Mouse (Mus musculus) mesoderm, embryonic 11.5 days (tissue): ENCODE results near the gene Fgfr2.

ENCODE experiments used
- DNase-seq: peaks from one replicate; pipeline ENCODE4 v3.0.0-alpha.2; 2012; ENCODE audit warnings: low read depth, low spot score

Fgfr2 gene

GRCm38 (mm10) chr7:130959868-130960267 is 2163.3 kb downstream of the Fgfr2 start:
- no peak for DNase-seq

DNA sequence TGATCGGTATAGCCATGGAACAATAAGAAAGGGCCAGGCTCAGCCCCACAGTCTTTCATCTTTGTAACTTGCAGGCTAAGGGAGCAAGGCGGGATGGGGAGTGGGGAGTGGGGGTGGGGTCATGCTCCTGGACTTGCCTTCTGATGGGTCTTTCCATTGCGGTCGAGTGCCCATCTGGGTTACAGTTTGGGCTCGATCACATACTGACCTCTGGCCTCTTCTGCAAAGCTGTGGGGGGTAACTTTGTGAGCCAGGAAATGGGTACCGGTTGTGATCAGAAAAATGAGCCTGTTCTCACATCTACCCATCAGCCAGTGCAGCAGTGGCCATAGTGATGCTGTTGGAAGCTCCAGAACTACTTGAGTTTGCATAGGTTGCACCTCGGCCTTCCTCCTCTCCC is 2164.6 kb downstream of the Fgfr2 start:
- no peak for DNase-seq

DNA sequence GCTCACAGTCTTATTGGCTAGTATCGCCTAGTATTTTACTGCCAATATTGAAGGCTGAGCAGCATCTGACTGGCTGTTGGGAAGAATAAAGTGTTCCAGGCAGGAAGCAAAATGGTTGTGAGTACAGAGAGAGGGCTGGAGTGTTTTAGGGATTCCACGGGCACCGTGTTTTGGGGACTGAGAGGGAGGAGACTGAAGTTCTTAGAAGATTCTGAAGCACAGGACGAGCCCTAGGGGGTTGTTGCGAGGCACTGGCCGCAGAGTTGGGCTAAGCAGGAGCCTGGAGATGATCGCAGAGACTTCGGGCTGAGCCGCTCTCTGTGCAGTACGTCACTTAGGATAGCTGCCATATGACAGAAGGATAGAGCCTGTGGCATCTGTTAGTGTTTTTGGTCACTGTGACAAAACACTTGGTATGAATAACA is 2169.0 kb downstream of the Fgfr2 start:
- DNase-seq: no peak

DNA sequence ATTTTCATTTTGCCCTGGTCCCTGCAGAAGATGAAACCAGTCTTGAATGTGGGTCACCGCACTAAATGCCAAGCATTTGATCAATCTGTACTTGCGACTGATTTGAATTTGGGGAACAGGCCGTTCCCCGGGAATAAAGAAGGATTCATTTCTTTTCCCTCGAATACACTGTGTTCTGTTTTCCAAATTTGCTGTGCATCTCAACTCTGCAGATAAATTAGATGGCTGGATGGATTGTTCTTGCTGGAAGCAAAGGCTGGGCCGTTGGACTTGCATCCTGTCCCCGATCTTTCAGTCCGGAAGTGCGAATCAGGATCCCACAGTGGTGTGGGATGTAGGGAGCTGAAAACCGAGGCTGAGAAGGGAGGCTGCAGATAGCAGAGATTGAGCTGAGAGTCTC is 2169.8 kb downstream of the Fgfr2 start:
- no peak for DNase-seq

- no peak for DNase-seq
Observed at GRCm38 (mm10) chr7:130951004-130951403, 2172.1 kb downstream of the Fgfr2 start.

DNA sequence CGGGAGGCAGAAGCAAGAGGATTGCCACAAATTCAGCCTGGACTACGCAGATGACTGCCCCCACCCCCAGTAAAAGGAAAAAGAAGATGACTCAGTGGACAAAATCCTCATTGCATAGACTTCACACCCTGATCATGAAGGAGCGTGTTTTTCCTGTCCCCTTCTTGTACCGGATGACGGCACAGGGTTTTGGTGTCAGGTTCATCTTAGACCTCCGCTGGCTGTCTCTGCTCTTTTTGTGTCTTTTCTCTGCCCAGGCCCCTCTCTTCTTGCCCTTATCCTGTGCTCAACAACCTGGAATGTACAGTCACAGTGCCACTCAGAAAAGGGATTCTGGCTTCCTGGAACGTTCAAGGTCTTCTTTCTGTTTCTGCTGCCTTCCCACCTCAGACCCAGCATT is 2172.7 kb downstream of the Fgfr2 start:
- DNase-seq: no peak

DNA sequence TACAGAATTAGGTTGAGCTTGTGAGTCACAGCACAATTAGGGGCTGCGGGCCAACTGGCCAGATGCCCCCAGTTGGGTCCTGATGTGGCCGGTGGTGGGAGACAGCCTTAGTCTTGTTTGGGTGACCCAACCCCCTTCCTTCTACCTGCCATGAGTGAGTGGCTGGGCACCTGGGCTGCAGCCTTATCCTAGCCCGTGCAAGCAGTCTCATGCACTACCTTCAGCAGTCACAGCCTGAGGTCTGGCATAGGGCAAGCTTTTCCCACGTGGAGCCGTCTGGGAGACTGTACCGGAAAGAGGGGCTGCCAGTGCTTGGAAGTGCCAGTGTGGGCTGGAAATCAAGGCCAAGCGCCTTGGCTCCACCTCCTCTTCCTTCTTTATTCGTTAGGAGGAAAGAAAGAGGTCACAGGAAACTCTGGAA is 2173.8 kb downstream of the Fgfr2 start:
- no peak for DNase-seq

DNA sequence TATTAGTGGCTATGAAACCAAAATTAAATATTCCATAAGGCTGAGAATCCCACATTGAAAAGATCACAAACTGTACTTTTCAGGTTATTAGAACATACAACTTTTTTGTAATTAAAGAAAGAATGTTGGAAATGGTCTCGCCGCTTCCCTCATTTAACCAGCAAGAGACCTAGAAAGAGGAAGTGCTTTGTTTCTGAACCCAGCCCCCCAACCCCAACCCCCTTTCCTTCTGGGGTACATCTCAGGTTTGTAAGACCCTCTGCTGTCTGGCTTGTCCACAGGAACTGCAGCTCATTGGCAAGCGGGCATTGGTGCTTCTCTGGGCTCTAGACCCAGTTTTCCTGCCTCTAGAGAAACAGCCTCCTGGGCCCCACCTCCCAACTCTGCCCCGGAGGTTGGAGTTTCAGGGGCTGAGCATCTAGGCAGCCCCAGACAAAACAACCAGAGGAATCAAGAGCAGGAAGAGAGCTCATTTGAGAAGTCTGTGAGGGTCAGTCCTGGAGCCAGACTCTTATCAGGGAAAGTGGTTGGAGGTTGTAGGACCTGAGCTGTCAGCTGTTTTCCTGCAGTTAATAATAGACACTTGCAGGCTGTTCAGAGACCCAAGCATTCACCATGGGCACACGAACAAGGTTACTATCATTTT is 2174.5 kb downstream of the Fgfr2 start:
- no peak for DNase-seq

GRCm38 (mm10) chr7:130946303-130946702 is 2176.8 kb downstream of the Fgfr2 start:
- DNase-seq: no peak

DNA sequence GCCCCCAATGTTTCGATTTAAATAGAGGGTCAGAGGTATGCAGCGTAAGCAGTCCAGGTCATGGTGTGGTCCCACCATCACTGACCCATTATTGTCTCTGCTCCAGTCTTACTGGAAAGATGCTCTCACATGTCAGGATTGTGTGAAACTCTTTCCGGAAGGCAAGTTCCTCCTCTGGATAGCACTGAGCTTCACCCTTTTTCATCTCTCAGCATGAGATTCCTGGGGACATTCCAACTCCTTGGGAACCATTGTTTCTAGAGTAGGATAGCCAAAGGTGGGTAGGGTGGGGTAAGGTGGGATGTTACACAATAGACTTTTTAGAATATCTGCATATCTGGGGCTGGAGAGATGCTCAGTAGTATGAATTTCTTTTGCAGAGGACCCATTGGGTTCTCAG is 2177.4 kb downstream of the Fgfr2 start:
- DNase-seq: no peak

DNA sequence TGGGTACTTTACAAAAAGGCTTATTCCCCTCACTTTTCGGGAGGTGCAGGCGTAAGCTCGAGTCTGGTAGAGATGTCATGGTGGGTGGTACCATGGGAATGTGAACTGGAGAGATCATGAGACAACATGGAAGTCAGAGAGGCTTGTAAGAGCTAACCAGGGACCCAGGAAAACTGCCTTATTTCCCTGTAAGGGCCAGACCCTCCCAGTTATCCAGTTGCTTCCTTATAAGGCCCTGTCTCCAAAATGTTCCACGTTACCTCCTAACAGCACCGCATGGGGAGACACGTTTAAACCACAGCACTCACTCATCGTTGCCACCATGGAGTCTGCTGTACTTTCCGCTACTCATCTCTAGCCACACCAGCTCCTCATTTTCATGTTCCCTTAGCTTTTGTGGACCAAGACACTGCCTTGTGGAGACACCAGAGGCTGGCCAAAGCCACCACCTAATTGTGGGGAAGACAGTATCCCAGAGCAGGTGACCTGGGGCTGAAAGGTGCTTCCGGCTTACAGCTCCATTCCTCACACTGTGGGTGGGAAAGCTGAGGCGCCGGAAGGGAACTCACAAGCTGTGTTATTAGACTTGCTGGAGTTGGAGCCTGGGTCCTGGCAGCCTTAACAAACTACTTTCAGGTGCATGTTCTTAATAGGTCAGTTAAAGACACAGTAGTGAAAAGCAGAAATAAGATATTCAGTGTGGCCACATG is 2178.2 kb downstream of the Fgfr2 start:
- DNase-seq: no peak

- DNase-seq: no peak
Observed at GRCm38 (mm10) chr7:130943280-130943895, 2179.8 kb downstream of the Fgfr2 start.

DNA sequence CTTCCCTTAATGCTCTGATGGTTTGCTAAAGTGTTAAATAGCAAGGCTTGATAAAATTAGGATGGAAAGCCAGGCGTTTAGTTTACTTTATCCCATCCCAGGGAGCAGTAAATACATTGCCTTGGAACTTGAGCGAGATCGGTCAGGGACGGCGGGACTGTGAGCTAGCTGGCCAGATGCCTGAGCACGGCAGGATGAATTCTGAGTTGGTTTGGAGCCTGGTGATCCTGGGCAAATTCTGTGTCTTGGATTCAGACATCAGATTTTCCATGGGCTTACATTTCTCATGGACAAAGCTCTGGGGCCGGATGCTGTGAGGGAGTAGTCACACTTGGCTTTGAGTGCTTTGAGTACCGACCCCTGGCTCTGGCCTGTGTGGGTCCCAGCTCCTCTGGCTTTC is 2182.4 kb downstream of the Fgfr2 start:
- DNase-seq: no peak

GRCm38 (mm10) chr7:130938896-130939295 is 2184.3 kb downstream of the Fgfr2 start:
- DNase-seq: no peak

GRCm38 (mm10) chr7:130938005-130938404 is 2185.1 kb downstream of the Fgfr2 start:
- no peak for DNase-seq

- no peak for DNase-seq
Observed at GRCm38 (mm10) chr7:130937266-130937841, 2185.8 kb downstream of the Fgfr2 start.

DNA sequence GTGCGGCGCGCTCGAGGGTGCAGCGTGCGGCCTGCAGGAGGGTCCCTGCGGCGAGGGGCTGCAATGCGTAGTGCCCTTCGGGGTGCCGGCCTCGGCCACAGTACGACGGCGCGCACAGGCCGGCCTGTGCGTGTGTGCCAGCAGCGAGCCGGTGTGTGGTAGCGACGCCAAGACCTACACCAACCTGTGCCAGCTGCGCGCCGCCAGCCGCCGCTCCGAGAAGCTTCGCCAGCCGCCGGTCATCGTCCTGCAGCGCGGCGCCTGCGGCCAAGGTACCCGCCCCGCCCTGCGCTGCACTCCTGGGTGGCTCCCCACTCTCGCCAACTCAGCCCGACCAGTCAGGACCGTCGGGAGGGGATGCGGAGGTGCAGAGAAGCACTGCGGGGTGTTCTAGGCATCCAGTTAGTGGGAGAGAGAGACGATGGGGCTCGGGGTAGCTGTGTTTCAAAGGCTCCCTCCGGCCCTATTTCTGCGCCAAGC is 2186.6 kb downstream of the Fgfr2 start:
- DNase-seq: no peak

DNA sequence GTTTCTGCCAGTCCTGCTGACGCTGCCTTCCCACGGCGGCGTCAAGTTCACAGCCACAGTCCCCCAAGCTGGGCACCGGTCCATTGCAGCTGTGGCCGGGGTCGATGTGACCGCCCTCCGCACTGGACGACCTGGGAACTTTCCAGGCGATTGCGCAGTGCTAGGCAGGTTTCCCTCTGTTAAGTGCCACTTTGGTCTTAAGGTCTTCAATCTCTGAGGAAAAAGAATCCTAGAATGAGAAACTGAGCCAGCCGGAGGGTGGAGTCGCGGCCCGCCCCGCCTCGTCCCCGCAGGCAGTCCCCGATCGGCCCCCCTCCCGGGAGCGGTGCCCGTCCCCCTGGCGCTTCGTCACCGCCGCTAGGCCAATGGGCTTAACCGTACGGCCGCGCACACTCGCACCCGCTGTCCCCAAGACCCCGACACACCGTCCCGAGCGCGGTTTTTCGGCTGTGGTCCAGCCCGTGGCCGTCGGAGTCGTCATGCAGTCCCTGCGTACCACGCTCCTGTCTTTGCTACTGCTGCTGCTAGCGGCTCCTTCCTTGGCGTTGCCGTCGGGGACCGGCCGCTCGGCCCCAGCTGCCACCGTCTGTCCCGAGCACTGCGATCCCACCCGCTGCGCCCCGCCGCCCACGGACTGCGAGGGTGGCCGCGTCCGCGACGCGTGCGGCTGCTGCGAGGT is 2187.2 kb downstream of the Fgfr2 start, which contains the start of gene Htra1:
TSS of gene Htra1 (plus strand) at position 319 of the 679 bp plus-strand sequence.
- DNase-seq: no peak

GRCm38 (mm10) chr7:130935421-130935792 is 2187.7 kb downstream of the Fgfr2 start:
- no peak for DNase-seq

DNA sequence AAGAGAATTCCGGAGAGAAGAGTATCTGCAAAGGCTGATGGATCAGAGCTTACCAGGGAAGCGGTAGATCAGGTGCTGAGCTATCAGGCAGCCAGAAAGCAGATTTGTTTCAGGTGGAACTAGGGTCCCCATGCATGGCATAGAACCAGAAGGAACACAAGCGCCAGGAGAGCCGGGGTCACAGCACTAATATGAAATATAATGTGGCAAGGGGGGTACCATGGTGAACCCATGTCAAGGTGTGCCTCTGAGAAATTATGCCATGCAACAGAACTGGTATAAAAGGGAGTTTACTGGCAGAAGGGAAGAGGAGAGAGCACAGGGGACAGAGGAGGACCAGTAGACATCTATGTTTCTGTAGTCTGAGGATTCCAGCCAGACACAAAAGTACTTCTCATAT is 2188.5 kb downstream of the Fgfr2 start:
- no peak for DNase-seq

DNA sequence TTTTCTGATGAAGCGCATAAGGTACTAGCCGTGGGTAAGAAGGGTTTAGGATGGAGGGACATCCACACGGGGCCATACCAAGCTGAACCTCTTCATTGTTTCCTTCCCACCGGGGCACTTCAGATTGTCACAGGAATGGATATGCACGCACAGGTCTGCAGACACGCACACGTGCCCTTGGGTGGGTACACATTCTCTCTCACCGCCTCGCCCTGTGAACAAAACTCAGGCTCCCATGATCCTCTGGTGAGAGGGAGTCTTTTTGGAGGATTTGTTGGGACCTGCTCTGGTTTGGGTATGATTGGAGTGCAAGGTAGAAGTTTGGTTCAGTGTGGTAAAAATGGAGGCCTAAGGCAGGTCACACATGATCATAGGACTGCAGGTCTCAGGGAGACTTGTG is 2190.2 kb downstream of the Fgfr2 start:
- no peak for DNase-seq

DNA sequence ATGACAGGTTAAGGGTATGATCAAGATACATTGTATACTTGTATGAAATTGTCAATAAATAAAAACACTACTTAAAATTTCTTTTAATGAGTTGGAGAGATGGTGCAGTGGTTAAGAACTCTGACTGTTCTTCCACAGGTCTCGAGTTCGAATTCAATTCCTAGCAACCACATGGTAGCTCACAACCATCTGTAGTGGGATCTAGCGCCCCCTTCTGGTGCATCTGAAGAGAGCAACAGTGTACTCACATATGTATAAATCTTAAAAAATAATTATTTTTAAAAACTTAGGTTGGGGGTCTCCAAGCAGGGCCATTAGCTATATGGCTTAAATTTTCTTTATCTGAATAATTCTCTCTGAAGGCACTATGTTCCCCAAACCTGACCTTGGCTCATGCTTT is 2192.7 kb downstream of the Fgfr2 start:
- DNase-seq: no peak
